Mouse (Mus musculus) kidney, adult 18-20 months (tissue): ENCODE measurements around the gene Klhdc4.
A peak's percentile ranks its signal among the peaks of the same experiment; 100 is the strongest.

ENCODE experiments used
- DNase-seq: peaks from one replicate; pipeline ENCODE4 v3.0.0; 2021

The Klhdc4 gene

DNA sequence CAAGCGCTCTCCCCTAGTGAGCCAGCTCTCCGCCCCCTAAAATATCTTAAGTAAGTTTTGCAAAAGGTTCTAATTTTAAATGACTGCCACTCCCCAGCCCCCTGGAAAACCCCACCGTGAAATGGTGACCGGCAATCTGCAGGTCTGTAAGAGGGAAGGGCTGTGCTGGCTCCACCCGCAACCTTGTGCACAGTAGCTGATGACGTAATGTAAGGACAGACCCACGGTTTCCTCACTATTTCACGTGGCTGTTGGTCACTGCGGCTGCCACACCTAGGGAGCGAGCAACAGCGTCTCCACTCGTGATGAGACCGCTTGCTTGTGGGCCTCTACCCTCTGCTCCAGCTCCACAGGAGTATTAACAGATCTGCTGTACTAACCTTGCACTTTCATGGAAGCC, 23.2 kb downstream of the Klhdc4 start:
- DNase-seq = no peak

DNA sequence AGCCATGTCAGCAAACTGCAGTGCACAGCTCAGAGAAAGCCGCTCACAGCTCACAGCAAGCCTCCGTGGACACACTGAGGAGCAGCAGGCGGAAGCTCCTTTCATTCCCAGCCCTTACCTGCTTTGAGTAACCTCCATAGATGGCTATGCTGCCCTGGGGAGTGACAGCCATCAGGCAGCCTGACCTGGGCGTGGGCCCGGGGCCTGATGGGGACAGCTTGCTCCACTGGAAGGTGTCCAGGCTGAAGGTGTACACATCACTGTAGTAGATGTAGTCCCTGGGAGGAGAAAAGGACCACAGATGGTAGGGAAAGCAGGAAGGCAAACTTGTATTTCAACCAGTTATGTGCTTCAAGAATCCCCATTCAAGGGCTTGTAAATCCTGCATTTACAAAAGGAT, 24.5 kb downstream of the Klhdc4 start:
- no peak for DNase-seq

DNA sequence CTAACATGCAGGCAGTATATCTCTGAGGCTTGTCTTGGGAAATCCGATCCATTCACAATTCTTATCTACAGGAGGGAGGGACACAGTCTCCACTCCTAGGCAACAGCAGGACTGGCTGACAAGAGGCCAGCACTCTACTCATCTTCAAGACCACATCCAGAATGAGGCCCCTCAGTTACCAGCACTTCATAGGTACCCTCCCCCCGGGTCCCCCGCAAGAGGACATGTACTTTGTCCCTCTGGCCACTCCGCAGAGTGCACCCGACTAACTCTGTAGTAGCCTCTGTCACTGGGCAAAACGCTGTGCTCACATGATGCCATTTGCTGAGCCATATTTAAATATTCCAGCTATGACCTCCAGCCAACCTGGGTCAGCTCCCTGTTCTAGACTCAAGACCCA, 31.0 kb downstream of the Klhdc4 start:
- no peak for DNase-seq

DNA sequence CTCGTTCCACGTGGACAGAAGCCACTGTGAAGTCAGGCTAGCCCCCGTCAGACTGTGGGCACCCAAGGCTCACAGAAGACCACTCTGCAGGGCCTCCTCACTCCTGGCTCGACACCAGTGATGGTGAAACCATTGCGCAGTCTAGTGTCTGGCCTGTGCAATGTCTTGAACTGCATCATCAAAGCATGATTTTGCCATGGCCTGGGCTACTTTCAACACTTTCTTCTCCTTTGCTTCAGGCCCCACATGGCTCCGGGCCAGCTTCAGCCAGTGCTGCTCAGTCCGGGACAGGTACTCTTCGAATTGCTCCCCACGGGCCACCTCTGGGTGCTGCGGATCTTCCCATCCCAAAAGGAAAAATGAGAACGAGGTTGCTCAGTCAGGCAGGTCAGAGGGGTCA, 33.0 kb downstream of the Klhdc4 start:
- DNase-seq = no peak

DNA sequence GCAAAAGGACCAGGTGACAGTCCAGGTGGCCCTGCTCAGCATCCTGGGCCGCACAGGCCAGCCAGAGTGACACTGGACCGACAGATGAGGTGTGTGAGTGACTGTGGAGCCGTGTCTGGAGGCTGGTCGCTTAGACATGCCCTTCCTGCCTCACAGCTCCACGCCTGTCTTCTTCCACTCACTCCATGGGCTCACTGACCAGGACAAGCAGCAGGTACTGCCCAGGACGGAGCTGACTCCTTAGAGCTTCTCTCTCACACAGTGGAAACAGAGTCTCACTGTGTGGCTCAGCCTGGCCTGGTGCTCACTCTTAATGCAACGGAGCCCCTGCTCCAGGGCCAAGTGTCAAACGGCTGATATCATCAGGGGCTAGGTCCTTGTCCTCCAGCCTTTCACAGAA, 33.9 kb downstream of the Klhdc4 start:
- no peak for DNase-seq

DNA sequence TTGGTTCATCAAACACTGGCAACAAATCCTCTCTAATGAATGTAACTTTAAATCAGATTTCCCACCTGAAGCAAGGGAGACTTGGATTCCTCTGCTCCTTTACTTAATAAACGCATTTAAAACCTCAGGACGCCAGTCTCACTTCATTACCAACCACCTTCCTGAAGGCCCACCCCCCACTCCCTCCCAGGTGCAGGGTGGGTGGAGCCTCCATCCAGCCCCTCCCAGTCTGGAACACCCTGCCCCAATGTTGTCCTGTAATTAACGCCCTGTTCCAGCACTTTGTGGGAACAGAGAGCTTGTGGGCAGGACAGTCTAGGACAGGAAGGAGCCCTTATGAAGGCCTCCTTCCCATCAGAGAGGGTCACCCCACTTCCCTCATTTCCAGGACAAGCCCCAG, 35.2 kb downstream of the Klhdc4 start:
- DNase-seq = no peak

DNA sequence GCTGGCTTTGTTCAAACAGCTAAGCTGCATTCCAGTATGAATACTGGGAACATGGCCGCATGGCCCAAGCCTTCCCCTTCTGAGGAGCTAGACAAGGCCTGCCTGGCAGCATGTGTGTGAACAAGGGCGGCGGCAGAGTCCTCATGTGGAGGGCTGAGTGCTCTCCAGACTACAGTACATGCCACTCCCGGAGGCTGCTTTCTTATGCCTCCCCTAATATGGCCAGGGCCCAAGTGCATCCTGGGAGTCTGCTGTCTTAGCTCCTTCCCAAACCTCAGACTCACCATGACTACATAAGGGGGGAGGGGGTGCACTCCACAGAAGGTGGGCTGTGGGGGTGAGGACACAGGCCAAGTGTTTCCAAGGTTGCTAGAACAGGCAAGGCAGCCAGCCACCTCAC, 36.7 kb downstream of the Klhdc4 start:
- DNase-seq = no peak

DNA sequence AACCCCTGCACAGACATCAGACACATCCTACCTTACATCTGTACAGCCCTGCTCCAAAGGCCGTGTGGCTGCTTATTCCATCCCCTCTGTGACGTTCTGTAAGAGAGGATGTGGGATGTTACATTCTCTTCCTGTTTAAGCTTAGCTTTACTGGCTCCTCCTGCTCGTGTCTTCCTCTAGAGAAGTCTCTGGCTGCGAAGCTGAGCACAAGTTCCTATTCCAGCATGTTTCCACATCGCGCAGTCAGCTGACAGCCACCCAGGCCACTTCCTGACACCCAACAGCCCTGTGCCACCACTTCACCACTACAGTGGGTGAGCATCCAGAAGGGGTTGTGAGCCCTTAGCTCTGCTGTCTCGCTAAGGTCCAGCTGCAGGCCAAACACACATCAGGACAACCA, 37.2 kb downstream of the Klhdc4 start:
- DNase-seq = no peak

DNA sequence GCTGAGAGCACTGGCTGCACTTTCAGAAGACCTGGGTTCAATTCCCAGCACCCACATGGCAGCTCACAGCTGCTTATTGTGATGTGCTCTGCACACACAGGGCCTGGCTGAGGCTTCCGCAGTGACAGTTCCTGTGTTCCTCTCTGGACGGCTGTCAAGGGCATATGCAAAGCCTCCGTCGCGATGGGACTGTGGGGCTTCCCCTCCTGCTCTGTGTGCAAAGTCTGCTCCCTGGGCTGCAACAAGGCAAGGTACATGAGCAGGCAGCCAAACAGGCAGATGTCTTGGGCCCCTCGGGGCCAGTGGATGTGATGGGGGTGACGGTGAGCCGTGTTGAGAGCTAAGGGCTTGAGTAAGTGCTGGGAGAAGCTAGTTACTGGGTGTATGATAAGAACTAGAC, 40.6 kb downstream of the Klhdc4 start:
- DNase-seq = no peak

DNA sequence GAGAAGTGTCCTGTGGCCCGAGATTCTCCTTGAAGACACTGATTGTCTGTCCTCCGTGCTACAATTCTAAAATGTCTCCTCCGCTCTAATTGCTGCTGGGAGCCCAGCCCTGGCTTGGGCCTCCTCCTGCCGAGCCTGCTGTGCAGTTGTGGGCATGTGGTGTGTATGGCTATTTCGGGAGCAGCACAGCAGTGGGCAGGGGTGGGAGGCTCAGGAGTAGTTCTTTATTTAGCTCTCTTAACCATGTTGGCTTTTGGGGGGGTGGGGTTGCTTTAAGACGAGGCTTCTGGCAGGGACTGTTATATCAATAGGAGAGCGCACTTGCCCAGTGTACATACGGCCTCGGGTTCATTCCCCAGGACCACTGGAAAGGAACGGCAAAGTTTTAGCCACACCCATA, 42.8 kb downstream of the Klhdc4 start:
- no peak for DNase-seq

DNA sequence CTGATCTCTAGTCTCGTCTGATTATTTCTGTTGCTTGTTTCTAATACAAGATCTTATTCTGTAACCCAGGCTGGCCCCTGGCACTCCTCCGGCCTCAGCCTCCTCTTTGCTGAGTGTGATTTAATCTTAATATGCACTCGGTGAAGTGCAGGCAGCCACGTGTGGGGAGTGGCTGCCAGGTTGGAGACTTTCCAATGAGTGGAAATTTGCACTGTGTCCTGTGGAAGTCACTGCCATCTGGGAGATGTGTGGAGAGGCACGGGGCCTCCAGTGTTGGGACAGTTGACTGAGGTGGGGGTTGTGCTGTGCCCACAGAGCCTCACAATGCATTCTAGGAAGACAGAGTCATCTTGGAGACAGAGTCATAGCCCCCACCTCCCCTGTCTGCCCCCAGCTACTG, 46.9 kb downstream of the Klhdc4 start:
- DNase-seq = no peak

DNA sequence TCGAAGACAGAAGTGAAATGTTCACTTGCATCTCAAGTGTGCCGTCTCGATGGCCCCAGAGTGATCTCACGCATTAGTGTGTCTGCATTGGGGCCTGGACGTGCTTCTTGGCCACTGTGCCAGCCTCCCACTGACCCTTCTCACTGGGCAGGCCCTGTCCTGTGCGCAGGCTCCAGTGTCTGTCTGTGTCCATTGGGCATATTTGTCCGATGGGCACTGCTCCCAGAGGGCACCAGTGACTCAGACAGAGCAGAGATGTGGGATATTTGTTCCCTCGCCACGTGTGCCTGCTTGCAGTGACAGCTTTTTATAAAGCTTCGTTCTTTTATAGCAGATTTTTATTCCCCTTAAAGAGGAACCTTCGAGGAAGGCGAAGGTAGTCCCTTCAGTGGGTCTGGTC, 55.5 kb downstream of the Klhdc4 start:
- DNase-seq = no peak

DNA sequence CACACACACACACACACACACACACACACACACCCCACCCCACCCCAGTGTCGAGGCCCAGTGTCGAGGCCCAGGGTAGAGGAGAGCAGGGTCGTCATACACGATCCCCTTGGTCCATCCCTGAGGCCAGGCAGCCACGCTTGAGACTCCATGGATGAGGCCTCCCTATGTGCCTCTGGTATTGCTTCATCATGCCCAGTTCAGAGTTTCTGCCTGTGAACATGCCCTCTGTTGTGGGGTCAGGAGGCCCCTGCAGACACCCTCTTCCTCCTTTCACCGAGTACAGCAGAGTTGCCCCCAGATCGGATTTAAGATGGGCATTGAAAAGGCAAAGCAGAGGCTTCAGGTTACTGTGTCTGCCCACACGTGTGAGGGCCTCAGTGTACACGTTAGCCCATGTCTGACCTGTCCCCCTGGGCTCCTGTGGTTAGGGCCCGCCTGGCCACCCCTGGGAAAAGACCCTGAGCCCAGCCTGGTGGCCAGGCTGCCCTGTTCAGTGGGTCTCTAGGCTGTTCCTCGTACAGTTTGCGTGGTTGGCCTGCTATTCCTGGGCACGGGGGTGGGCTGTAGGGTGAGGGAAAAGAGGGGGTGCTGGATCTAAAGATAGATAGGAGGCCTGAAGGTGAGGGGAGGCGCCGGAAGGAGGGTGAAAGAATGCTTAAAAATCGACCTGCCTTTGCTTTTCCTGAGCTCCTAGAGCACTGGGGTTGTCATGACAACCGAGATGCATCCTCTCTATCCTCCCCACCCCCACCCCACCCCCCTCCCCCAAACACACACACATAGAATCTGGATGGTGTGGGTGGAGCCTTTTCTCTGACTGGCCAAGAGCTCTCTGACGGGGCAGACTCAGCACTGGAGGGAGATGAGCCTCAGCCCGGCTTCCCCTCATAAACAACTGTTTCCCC, 58.3 kb downstream of the Klhdc4 start:
- no peak for DNase-seq

DNA sequence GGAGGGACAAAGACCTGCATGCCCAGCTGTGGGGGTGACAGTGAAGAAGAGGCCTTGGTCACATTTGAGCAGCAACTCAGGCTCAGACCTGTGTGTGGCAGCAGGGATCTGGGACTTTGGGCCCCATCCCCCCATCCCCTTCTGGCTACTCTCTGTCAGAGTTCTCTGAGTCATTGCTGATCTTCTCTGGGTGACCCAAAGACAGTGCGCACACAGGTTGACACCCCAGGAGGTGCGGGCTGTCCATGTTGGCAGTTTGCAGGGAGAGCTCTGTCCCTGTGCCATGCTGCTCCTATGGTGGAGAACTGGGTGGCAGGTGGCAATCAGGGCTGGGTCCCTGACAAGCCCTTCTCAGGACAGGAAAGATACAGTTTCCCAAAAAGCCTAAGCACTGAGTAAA, 59.7 kb downstream of the Klhdc4 start:
- DNase-seq = no peak

DNA sequence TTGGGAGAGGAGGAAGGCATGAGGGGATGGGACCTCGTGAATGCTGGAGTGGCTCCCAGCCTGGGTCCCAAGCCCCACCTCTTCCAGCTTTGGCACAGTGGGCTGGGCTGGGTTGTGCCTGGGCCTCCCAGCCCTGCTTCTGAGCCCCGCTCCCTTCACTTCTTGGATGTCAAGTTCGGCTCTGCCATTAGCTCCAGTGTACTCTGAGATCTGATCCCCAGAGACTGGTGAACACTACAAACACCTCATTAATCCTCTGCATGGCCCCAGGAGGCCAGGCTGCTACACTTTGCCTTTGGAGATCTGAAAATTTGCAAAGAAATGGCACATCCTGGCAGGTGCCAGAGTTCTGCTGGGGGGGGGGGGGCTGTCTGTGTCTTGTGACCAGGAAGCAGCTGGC, 60.3 kb downstream of the Klhdc4 start:
- no peak for DNase-seq

DNA sequence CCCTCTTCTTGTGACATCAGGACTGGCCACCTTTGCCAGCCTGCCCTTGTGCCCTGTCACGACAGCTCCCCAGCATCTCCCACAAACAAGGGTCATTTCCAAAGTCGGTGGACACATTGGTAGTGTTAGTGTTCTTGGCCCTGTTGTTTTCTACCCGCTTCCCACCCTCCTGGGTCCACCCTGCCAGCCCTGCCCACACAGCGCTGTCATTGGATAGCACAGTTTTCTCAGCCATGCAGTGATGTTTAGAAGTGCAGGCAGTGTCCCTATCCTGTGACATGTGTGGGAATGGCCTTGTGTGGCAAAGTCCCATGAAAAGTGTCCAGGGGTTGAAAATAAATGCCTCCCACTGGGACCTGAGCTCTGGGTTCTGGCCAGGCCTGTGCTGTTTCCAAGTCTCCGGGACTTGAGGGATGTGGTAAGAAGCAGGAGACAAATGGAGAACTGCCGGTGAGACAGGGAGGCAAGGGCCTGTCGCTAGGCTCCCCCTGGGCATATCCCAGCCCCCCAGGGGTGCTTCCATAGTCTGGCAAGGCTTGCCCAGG, 63.7 kb downstream of the Klhdc4 start:
- DNase-seq = no peak

DNA sequence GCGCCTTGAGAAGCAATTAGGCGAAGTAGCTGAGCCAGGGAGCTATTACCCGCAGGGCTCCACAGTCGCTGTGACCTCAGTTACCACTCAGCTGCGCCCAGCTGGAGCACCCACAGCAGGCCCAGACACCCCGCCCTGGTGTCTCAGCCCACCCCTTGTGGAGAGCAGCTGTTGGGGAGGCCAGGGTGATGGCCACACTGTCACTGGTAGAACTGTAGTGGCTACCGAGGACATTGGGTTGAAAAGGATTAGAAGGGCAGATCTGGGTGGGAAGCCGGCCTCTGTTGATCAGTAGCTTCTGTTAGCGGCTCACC, 65.7 kb downstream of the Klhdc4 start:
- no peak for DNase-seq

DNA sequence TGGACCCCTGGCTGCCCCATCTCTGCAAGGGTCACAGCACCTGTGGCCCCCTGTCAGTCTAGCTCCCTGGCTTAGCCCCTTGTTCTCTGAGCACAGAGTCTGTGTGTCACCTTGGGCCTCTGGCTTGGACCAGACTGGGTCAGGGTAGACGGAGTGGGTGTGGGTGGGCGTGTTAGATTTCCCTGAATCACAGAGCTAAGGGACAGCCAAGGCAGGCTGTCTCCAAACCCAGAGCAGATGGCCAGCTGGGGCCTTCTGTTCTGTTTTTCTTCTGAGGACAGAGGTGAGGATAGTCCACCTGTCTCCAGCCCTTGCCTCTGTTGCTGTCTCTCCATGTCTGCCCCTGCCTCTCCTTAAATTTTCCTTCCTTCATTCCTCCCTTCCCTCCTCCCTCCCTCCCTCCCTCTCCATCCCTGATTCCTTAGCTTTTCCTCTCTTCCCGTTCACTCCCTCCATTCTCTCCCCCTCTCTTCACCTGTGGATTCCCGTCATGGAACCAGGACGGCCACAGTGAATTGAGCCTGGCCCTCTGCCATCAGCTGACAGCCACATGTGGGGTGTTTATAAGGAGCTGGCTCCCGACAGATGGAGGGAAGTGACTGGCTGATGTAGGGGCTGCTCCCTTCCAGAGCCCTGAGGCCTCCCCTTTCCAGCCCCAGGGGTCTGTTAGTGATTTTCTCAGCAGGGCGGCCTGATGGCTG, 66.2 kb downstream of the Klhdc4 start:
- no peak for DNase-seq

DNA sequence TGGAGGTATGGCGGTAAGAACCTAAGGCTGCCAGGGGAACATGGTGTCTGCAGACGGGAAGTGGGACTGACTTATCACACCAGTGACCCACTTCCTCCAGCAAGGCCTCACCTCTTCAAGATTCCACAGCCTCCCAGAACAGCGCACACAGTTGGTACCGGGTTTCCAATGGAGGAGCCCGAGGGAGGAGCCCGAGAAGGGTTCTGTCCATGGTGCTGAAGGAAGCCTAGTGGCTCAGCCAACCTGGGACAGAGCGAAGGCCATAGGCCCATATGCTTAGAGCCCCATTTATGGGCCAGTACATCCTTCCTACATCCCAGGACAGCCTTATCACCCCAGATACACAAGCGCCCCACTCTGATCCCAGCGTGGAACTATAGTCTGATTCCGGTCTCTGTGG, 67.9 kb downstream of the Klhdc4 start:
- peak; percentile 5 for DNase-seq

DNA sequence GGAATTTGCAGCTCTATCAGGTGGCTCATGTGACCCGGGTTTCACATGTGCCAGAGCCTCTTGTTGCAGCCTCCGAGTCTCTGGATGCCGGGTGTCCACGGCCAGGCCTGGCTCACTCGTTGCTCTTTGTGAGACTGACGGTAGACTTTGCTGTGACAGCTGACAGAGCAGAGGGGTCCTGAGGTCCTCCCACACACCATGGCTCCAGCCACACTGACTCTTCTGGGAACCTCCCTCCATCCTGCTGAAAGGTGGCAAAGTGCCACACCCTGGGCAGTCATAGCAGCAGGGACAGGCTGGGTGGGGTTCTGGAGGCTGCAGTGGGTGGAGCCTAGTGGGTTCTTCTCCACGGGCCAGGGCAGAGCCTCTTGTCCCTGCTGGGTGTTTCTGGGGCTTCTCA, 68.9 kb downstream of the Klhdc4 start:
- DNase-seq = no peak

DNA sequence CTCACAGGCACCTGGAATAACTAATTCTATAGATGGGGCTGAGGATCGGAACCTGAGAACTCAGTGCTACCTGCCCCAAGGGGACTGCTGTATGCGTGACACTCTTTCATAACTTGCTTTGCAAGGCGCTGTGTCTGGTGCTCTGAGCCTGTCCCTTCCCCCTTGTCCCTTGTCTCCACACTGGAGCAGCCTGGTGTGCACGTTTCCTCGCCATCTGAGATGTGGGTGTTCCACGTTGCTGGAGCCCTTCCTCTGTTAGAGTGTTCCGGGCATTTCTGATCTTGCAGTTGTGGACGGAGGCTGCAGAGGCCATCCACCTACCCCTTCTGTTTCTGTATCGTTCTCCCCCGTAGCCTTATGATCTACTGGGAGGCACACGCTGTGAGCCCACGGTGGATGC, 70.9 kb downstream of the Klhdc4 start:
- DNase-seq = no peak

DNA sequence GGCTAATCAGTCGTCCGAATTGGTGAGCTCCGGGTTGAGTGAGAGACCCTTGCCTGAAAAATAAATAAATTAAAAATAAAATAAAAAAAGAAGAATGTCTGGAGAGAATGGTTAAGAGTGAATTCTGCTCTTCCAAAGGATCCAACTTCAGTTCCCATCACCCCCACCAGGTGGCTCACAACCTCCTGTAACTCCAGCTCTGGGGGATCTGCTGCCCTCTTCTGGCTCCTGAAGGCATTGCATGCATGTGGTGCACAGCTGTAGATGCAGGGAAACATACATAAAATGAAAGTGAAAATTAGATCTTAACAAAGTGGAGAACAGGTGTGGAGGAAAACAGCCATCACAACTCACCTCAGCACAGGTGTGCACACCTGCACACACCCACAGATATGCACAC, 78.0 kb downstream of the Klhdc4 start:
- DNase-seq = peak; percentile 43

DNA sequence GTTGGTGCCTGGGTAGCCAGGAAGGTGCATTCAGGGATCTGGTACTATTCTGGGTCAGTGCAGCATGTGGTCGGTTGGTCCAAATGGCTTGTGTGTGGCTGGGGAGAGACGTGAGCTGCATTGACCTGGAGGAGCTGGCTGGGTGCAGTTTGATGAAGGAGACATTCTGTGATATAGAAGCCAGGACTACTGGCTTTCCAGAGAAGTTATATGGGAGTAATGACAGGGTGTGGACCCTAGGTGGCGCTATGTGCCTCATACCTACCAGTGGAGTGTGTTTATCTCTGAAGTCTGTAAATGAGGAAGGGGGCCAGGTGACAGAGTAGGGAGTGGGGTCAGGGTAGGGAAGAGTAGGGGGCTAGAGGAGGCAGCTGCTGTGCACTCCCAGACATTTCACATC, 78.9 kb downstream of the Klhdc4 start:
- no peak for DNase-seq

DNA sequence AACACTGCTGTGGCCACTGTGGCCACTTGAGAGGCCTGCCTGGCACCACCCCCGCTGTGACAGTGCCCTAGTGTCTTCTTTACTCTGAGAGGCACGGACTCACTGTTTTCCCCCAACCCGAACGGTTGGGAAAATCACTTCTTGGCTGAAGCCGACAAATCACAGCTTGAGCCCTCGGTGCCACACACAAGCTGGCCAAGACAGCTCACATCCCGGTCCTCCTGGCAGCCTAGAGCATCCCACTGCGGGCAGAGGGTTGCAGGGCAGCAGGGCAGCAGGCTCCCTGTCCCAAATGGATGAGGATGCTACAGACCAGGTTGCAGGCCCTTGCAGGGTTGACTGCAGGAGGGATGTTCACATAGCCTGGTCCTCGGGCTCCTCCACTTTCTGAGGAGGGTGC, 79.9 kb downstream of the Klhdc4 start:
- DNase-seq = no peak
